Mouse (Mus musculus) kidney, postnatal 4 days (tissue): Measurements from ENCODE around the gene Lingo2.
A peak's percentile ranks its signal among the peaks of the same experiment; 100 is the strongest.

Experiments used
- DNase-seq, 2 experiments: peaks; one replicate each; pipeline ENCODE4 v3.0.0; 2021; ENCODE audit warnings: mixed read lengths in 2 of 2

Gene Lingo2

GRCm38 (mm10) chr4:36951150-36951954 is at the start of gene Lingo2:
Gene Lingo2, minus strand, starts transcription at chr4:36951747.
- peak; percentile 14 to 29 for DNase-seq

DNA sequence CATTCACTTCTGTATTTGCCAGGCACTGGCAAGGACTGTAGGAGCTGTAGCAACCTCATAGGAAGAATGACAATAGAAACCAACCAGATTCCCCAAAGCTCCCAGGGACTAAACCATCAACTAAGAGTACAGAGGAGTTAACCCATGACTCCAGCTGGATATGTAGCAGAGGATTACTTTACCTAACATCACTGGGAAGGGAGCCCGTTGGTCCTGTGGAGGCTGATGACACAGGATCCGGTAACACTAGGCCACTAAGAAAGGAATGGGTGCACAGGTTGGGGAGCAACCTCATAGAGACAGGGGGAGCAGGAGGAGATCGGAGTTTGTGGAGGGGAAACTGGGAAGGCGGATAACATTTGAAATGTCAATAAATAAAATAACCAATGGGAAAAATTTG is 21.8 kb upstream of the Lingo2 start:
- DNase-seq, result no peak

DNA sequence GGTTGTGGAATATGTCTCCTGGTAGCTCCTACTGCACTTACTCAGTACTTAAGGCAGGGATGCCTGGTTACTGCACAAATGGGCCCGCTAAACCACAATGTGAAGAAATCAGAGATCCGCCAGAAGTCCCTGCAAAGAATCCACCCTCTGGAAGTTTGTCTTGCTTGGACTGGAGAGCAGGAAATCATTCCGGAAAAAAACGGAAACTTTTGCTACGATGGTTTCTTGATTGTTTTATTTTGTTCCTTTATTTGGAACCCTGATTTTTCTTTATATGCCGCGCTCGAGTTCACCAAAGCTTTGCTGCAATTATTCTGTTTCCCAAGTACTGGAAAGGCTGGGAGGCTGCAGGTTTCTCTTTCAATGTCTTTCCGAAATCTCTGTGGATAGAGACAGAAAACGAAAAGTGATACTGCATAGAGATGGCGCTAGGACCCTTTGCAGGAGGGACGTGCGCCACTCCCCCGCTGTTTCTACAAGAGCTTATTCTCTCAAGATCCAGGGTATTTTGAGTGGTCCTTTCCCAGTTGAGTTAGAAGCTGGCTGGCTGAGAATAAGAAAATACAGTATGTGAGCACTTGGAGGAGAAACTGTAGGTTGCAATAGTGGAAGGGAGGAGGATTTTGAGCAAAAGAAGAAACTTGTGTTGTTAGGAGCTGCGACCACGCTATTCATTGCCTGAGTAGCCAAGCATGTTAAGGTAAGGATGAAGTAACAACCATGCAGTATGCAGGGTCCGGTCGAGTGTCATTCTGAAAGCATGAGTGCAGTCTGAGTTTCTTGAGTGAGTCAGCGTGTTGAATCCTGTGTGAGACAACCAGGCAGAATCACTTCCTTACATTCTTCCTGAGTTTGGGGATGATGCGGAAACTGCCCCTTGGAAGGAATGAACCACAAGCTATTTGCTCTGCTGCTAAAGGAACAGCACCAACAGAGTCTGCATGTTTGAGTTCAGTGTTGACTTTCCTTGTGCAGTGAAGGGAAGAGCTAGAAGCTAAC is 1.2 kb upstream of the Lingo2 start:
- peak in 1 of 2 experiments; percentile 9 for DNase-seq

DNA sequence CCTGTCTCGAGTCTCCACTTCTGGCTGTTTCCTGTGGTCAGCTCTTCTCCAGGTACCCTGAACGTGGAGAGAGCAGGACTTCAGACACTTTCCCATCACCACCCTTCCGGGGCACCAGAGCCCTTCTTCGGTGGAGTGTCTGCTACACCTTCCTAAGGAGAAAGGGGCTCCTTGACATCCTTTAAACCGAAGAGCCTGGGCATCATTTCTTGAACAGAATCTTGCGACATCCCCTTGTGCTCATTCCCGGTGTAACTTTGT is 338 bp upstream of the Lingo2 start:
- no peak for DNase-seq

DNA sequence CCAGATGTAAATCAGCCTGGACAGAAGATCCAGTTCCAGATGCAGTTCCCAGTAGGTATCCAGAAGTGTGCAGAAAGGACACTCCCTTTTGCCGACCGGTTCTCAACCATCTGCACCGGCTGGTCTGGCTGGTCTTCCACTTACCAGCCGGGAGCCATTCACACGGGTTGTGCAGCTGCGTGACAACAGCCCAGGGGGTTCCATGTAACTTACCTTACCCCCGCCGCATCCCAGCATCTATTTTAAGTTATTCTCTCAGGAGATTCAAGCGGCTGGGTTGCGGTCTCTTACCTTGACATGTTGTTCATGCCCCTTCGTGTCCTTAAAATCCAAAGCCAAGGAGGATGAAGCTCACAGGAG is 777 bp downstream of the Lingo2 start:
- DNase-seq, result no peak

DNA sequence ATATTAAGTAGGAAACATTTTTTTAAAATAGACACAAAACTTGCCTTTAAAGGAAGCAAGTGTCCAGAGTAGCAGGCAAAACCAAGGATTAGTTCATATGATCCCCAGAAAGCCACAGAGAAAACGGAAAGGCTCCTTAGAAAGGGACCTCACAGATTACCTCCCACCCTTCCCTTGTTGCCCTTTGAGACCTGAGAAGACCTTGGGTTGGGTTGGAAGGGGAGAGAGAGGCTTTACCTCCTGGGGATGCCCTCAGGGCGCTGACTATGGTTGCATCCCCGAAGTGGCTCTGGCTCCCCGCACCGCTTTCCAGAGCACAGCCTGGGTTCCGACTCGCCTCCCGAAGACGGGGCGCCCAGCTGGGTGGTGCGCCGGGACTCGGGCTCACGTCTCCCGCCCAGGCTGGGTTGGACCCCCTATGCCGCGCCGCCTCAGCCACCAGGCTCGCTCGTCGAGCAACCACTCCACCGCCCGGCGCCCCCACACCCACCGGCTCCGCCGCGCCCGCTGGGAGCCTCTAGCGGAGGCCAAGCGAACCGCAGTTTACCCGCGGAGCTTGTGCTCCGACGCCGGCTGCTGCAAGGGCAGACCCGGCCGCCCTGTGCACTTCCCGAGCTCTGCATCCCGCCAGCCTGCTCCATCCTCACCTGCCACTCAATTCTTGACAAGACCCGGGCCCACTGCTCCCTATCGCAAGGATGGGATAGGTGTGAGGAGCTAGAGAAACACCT is 1.4 kb downstream of the Lingo2 start:
- DNase-seq, result peak; percentile 75 to 77

- DNase-seq, result no peak
Measured at GRCm38 (mm10) chr4:36890810-36891209, 60.7 kb downstream of the Lingo2 start.

DNA sequence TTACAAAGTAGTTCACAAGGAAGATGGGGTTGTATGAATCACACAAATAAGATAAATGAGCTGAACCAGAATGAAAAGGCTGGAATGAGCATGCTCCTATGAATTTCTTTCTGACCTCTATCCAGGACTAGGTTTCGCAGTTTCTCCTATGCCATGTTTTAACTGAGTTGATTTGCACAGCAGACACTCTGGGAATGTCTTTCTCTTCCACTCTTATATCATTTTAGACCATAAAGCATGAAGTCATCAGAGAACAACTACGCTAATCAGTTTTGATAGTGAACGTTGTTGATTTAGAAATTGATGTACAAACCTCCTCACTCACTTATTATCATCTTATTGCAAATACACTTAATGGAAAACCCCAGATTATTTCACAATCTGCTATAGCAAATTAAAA is 61.2 kb downstream of the Lingo2 start:
- no peak for DNase-seq

- DNase-seq, result no peak
Measured at GRCm38 (mm10) chr4:36874781-36875180, 76.8 kb downstream of the Lingo2 start.

DNA sequence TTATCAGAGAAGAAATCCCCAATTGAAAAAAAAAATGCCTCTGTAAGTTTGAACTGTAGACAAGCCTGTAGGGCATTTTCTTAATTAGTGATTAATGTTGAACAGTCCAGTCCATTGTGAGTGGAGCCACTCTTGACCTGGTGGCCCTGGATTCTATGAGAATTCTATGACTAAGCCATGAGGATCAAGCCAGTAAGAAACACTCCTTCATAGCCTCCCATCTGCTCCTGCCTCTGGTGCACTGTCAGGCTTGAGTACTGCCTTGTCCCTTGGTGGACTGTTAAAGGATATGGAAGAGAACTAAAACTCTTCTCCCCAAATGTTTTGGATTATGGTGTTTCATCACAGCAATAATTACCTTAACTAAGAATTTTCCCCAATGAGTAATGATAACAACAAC is 126.6 kb downstream of the Lingo2 start:
- no peak for DNase-seq

- DNase-seq, result no peak
Measured at GRCm38 (mm10) chr4:36821914-36822313, 129.6 kb downstream of the Lingo2 start.

- no peak for DNase-seq
Measured at GRCm38 (mm10) chr4:36775088-36775487, 176.5 kb downstream of the Lingo2 start.

DNA sequence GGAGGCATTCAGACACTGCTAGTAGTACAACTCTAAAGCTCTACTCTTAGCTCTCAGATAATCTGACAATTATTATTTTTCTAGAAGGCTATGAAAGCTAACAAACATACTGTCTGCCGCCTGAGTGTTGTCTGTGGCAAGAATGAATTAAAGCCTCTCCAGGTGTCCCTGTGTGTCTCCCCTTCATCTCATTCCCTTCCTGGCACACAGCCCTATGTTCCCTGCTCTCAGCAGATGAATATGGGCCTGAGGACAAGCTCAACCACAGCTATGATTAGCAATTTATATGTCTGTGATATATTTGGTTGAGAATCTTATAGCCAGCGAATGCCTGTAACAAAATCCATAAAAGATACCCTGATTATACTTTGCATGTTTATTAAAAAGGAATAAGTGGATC is 220.9 kb downstream of the Lingo2 start:
- DNase-seq, result no peak

DNA sequence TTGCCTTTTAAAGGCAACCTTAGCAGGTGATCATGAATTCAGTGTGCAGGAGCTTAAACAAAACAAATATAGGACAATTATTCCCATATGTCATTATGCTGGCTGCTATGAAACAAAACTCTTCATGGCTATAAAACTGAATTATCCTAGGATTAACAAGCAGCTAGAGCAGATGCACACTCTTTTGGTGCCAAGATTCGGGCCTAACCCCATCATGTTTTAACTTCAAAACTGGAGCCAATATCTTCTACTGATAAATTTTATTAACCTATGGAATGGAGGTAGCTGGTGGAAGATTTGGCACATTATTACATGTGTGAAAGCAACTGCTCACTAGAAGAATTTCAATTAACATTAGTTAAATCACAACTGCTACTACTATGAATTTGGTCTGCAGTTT is 235.1 kb downstream of the Lingo2 start:
- no peak for DNase-seq

DNA sequence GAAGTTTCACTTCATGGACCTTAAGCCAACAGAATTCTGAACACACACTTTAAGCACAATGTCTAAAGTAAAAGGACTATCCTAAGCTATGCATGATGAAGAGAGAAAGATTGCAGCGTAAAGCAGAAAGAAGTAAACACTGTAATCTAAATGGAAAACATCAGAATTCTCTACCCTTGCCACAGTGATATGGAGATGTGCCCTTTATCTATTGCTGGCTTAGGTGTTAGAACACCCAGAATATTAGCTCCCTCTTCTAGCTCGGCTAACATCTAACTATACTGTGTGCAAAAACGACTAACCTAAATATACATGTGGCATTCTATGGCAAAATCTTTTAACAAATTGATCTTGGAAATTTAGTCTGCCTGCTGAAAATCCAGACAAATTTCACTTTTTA is 252.7 kb downstream of the Lingo2 start:
- DNase-seq, result no peak

DNA sequence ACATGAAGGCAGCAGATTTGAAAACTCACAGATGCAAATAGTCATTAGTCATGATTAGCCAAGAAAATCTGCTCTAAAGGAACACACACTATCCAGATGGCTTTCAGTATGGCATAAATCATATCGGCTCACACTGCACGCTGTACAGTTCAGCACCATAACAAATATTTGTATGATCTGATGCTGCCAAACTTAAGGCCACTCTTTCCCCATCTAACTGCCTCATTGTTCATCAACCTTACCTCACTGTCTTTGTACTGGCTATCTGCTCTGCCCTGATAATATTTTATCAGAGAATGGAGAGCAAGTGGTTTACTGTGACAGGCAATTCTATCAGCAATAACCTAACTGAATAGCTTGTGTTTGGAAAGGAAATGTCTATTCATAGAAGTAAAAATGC is 254.7 kb downstream of the Lingo2 start:
- no peak for DNase-seq

DNA sequence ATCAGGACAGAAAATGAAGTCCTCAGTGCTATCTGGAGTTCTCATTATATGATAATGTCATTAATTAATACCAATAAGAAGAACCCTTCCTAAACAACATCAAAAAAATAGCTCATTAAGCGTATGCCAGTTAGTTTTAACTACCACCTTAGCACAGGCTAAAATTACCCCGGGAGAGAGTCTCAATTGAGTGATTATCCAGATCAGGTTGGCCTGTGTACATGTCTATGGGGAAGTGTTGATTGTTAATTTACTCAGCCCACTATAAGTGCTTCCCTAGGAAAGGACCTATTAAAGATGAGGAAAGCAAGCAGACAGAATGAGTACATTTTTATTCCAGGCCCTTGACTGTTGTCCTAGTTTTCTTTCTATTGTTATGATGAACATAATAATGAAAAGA is 291.6 kb downstream of the Lingo2 start:
- DNase-seq, result no peak

- no peak for DNase-seq
Measured at GRCm38 (mm10) chr4:36647753-36648152, 303.8 kb downstream of the Lingo2 start.

- no peak for DNase-seq
Measured at GRCm38 (mm10) chr4:36635666-36636065, 315.9 kb downstream of the Lingo2 start.

DNA sequence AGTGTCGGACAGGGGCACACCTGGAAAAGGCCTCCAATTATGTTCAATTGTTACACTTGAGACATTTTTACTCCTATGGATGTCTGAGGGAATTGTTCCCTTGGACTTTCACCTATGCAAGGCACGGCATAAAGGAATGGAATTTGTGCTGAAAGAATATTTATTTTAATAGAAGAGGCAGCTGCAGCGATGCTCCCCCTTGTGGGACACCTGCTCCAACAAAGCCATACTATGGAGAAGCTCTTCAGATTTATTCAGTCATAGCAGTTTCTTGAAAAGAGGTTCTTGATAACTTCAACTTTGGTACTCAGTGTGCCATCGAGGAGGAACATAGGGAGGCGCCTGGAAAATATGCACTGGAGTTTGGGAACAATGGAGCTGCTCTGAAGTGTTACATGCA is 374.7 kb downstream of the Lingo2 start:
- no peak for DNase-seq

DNA sequence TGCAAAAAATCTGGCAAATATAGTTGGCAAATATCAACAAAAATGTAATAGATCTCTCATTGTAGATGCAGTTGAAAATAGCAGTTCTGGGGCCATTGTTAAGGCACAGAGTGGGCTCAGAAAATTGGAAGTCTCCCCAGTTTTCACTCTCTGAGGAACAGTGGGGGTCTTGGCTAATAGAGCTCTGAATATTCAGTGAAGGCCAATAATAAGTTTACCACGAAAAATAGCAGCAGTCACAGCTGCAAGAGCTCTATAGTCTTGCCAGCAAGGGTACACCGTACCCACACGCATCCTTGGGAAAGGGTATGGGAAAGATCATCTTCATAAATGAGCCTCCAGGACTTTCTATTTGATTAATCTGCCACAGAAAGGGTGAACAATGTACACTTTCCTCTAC is 375.3 kb downstream of the Lingo2 start:
- DNase-seq, result no peak

DNA sequence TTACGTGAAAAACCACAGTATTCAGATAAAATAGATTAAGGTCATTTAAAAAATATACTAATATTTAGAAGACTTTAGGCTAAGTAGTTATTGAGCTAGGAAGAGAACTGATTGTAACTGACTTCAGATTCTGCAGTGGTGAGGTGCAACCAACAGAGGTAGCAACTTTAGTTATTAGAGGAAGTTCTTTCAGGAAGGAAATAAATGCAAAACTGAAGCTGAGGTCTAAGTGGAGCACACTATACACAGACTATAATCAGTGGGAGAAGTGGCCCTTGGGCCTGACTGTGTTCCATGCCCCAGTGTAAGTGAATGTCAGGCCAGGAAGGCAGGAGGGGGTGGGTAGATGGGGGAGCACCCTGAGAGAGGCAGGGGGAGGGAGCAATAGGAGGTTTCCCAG is 385.0 kb downstream of the Lingo2 start:
- no peak for DNase-seq

GRCm38 (mm10) chr4:36560997-36561396 is 390.6 kb downstream of the Lingo2 start:
- no peak for DNase-seq
